Mouse (Mus musculus) cortical plate, adult 2 months (tissue): ENCODE results near the gene Cacna2d3.

Experiments used
- CTCF ChIP-seq: fragments of 200-500 bp; IDR thresholded peaks from 2 replicates; pipeline ENCODE4 v1.5.1; 2011; ENCODE audit warnings: mild to moderate bottlenecking, control low read depth, low read length; ENCODE audit not compliant: insufficient read depth; ENCODE audit errors: extremely low read depth
- POLR2A ChIP-seq: fragments of 200-500 bp; IDR thresholded peaks from 2 replicates; pipeline ENCODE4 v1.6.1; 2011; ENCODE audit warnings: mild to moderate bottlenecking, low read length, control low read depth; ENCODE audit not compliant: insufficient read depth; ENCODE audit errors: extremely low read depth

- TF ChIP-seq CTCF (no peak), POLR2A (no peak)
These were observed 763.3 kb downstream of the Cacna2d3 start for GRCm38 (mm10) chr14:28958131-28959015.
